Comparison of ENCODE assay signal across 16 mouse cellular contexts in the genomic region with DNA sequence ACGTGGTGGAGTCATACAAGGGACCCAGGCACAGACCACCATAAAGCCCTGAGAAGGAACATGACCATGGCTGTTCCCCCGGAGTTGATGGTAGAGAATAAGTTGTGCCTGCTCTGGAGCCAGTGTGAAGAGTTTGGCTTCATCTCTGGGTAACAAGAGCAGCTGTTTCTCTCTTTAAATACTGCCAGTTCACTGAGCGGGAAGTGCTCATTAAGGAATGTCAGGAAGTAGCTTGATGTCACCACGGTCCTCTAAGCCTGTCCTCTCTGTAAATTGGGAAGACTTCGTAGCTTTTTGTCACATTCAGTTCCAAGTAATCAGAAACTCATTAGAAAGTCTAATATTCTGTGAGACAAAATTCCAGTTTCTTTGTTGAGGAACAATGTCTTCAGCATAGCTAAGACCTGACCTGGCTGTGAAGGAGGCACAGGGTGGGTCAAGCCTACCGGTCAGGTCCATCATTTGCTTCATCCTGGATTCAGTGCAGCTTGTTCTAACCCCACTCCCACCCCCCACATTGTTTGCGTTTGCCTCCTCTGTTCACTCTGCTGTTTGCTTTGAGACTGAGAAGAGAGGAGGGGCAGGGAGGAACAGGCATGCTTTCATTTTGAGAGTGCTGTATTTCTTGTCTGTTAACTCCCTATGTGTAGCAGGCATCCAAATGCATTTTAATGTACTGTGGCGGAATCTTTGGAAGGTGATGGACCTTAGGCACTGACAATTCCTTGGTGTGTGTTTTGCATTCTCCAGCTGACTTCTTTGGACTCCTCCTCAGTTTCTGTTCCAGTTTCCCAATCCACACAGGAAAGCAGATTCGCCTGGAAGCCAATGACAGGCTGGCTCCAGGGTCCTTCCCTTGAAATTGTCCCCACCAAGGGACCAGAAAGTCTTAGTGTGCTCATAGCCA.
DNase-seq lines count a peak whose midpoint lies in the region; ATAC-seq and TF ChIP-seq lines count a peak whose summit lies in the region.
"Had no signal": no experiment of that assay in that cellular context is flagged by ENCODE, and none has a peak within 500 bp of the region (broad histone marks: within the 10 kb centered on the region; RNA-seq: fewer than 3 reads in every experiment).

No protein-coding gene starts in this region.

- H3K36me3 ChIP-seq in kidney, embryonic 14.5 days (ENCODE audit: control insufficient read depth, insufficient read depth, low read length): no peaks in the 10 kb centered on the region
- no peaks in the 10 kb centered on the region for H3K36me3 ChIP-seq in midbrain, embryonic 13.5 days
- no peaks in the 10 kb centered on the region for H3K36me3 ChIP-seq in heart, embryonic 12.5 days
- H3K36me3 ChIP-seq: embryonic facial prominence, embryonic 15.5 days; limb, embryonic 15.5 days; neural tube, embryonic 13.5 days had no signal

- no peak for DNase-seq in kidney, adult 11 months
- peak; percentile 36 for DNase-seq in Muller cell, postnatal 12 days (ENCODE audit: inconsistent ontology term)
- peak; percentile 5 for DNase-seq in embryo, embryonic 10 days (ENCODE audit: low spot score)
- no peak for DNase-seq in left cerebral cortex, adult 2 months (ENCODE audit: extremely low spot score in 1 of 2, low spot score in 2 of 2)
- DNase-seq: cerebellum, adult 11-12 months; kidney, adult 2 months; lung, adult 18-20 months; lung, postnatal 36 days; thymus, adult 18-20 months had no signal

- no peak overlapping the region for H3K4me2 ChIP-seq in kidney, embryonic 14.5 days (replicated peaks; ENCODE audit: low read depth, low read length)
- H3K4me2 ChIP-seq in midbrain, embryonic 13.5 days (replicated peaks): no peak overlapping the region; the same call in 1 of the 2 replicates
- no peak overlapping the region for H3K4me2 ChIP-seq in heart, embryonic 12.5 days
- H3K4me2 ChIP-seq: embryonic facial prominence, embryonic 15.5 days; limb, embryonic 15.5 days; neural tube, embryonic 13.5 days had no signal

- H3K9ac ChIP-seq in kidney, embryonic 14.5 days (ENCODE audit: low read depth, low read length): no peak overlapping the region
- no peak overlapping the region for H3K9ac ChIP-seq in midbrain, embryonic 13.5 days (replicated peaks)
- H3K9ac ChIP-seq in heart, embryonic 12.5 days: no peak overlapping the region
- H3K9ac ChIP-seq: embryonic facial prominence, embryonic 15.5 days; limb, embryonic 15.5 days; neural tube, embryonic 13.5 days had no signal

- ATAC-seq in kidney, embryonic 14.5 days (ENCODE audit: low FRiP score, low TSS enrichment): peak; percentile 83; the same call in 1 of the 2 replicates
- ATAC-seq in midbrain, embryonic 13.5 days: peak; percentile 37; the same call in 1 of the 2 replicates
- no peak for ATAC-seq in heart, embryonic 12.5 days (ENCODE audit: insufficient number of reproducible peaks, low FRiP score)

- peaks cover 5% of the 10 kb centered on the region; the same call in 1 of the 2 replicates for H3K4me1 ChIP-seq in kidney, embryonic 14.5 days (ENCODE audit: control insufficient read depth, insufficient read depth, low read length)
- peaks cover 10% of the 10 kb centered on the region for H3K4me1 ChIP-seq in midbrain, embryonic 13.5 days (replicated peaks)
- H3K4me1 ChIP-seq in heart, embryonic 12.5 days (replicated peaks): no peaks in the 10 kb centered on the region
- H3K4me1 ChIP-seq: embryonic facial prominence, embryonic 15.5 days; limb, embryonic 15.5 days had no signal

- no peaks in the 10 kb centered on the region for H3K27me3 ChIP-seq in kidney, embryonic 14.5 days (ENCODE audit: control insufficient read depth, insufficient read depth, low read length)
- no peaks in the 10 kb centered on the region for H3K27me3 ChIP-seq in midbrain, embryonic 13.5 days
- H3K27me3 ChIP-seq in heart, embryonic 12.5 days (replicated peaks): no peaks in the 10 kb centered on the region
- H3K27me3 ChIP-seq: embryonic facial prominence, embryonic 15.5 days; limb, embryonic 15.5 days; neural tube, embryonic 13.5 days had no signal

- no peak overlapping the region for H3K4me3 ChIP-seq in kidney, embryonic 14.5 days (ENCODE audit: low read length)
- no peak overlapping the region for H3K4me3 ChIP-seq in midbrain, embryonic 13.5 days (replicated peaks)
- no peak overlapping the region for H3K4me3 ChIP-seq in left cerebral cortex, adult 2 months
- H3K4me3 ChIP-seq in heart, embryonic 12.5 days: no peak overlapping the region
- H3K4me3 ChIP-seq: embryonic facial prominence, embryonic 15.5 days; layer of hippocampus, adult 2 months; limb, embryonic 15.5 days; neural tube, embryonic 13.5 days had no signal

- H3K9me3 ChIP-seq in kidney, embryonic 14.5 days (ENCODE audit: control insufficient read depth, low read length): no peaks in the 10 kb centered on the region
- no peaks in the 10 kb centered on the region for H3K9me3 ChIP-seq in midbrain, embryonic 13.5 days
- 0 out of 2 replicates have a peak, but pooled peaks cover 5% of the 10 kb centered on the region for H3K9me3 ChIP-seq in heart, embryonic 12.5 days (replicated peaks)
- H3K9me3 ChIP-seq: embryonic facial prominence, embryonic 15.5 days; limb, embryonic 15.5 days; neural tube, embryonic 13.5 days had no signal

- TF ChIP-seq CTCF in left cerebral cortex, adult 2 months (IDR thresholded peaks at IDR 0.05): no peak

- no peak overlapping the region for H3K27ac ChIP-seq in kidney, embryonic 14.5 days (ENCODE audit: low read depth, low read length)
- H3K27ac ChIP-seq in midbrain, embryonic 13.5 days: no peak overlapping the region
- no peak overlapping the region for H3K27ac ChIP-seq in left cerebral cortex, adult 2 months
- no peak overlapping the region for H3K27ac ChIP-seq in heart, embryonic 12.5 days (ENCODE audit: poor library complexity, severe bottlenecking)
- H3K27ac ChIP-seq: embryonic facial prominence, embryonic 15.5 days; layer of hippocampus, adult 2 months; limb, embryonic 15.5 days; neural tube, embryonic 13.5 days had no signal

- 45% methylated on average over 9 of the region's 9 CpGs for WGBS in kidney, embryonic 14.5 days
- WGBS in midbrain, embryonic 13.5 days: 36% methylated on average over 9 of the region's 9 CpGs
- WGBS in heart, embryonic 12.5 days: 66% methylated on average over 9 of the region's 9 CpGs

- intact Hi-C loops in left cerebral cortex, adult 2 months (cut with DNase I): no loop called here

Comparison
In these comparisons a context has a peak if more than half of its experiments do, and no peak if none do; other contexts are left out.
1. DNase-seq: peak in Muller cell, postnatal 12 days (single experiment) and embryo, embryonic 10 days (single experiment); none in kidney, adult 11 months (single experiment) and left cerebral cortex, adult 2 months (0 of 2).